Mouse (Mus musculus) embryo, embryonic 11 days (tissue): ENCODE data around the gene Ifitm2.
"Not testable (repeated sequence)": the region's sequence is repeated elsewhere in the genome, so short reads cannot be mapped to it uniquely, and the experiment has no call there.

Source experiments
- DNase-seq: peaks from one replicate; pipeline ENCODE4 v3.0.0-alpha.2; 2015

Gene Ifitm2

DNA sequence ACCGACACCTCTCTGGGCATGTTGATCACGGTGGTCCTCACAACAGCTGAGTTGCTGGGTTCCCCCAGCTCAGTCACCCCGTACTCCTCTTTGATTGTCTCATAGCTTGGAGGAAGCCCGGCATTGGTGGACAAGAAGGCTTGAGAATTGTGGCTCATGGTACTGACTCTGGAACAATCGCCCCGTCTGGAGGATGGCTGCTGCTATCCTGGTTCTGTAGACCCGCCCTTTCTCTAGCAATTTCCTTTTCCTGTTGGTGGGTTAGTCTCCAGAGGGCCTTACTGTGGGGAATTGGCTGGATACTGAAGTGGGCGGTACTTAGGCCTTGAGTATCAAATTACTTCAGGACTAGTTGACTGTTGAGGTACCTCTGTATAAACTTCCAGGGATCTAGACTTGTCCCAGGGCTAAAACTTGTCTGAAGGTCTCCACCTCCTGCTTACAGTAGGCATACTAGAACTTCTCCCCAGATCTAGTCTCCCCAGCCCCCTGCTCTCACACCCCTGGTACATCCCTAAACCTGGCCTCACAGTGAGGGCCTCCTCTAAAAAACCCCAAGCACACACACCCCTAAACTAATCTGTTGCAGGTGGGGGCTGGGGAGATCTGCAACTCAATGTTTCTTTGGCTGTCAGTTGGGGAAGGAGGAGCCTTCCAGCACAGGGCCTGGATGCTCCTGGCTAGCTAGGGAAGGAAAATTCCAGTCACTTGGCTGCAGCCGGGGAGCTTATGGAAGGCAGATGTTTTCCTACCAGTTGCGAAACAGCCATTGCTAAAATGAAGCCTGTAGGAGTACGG, at the start of gene Ifitm2, which contains the start of gene Gm45717:
TSS of gene Ifitm2 (minus strand) at position 230 of the 798 bp plus-strand sequence.
TSS of gene Gm45717 (minus strand) at position 180 of the 798 bp plus-strand sequence.
- DNase-seq = peak; percentile 83

- DNase-seq = no peak
Measured at GRCm38 (mm10) chr7:141003248-141004010, 47.6 kb upstream of the Ifitm2 start.

- DNase-seq = no peak
Measured at GRCm38 (mm10) chr7:141000881-141001708, 45.3 kb upstream of the Ifitm2 start.

- DNase-seq = no peak
Measured at GRCm38 (mm10) chr7:140998853-140999700, 43.3 kb upstream of the Ifitm2 start.

GRCm38 (mm10) chr7:140997817-140998216, 42.0 kb upstream of the Ifitm2 start:
- DNase-seq = no peak

GRCm38 (mm10) chr7:140991117-140991689, 35.4 kb upstream of the Ifitm2 start:
- DNase-seq = no peak

GRCm38 (mm10) chr7:140990622-140991021, 34.8 kb upstream of the Ifitm2 start:
- DNase-seq = no peak

DNA sequence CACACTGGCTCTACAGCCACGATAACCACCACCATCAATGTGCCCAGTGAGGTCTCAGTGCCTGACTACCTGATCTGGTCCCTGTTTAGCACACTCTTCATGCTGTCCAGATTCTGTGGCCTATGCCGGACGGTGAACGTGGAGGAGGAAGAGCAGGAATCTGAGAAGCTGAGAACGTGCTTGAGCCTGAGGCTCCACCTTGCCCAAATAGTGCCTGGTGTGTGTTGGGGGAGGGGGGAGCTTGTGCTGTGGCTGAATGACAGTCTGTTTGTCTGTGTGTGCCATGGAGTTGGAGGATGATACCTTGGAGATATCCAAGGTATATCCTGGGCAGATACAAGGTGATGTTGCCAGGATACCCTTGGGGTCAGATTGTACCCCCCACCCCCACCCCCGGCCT, 34.4 kb upstream of the Ifitm2 start:
- no peak for DNase-seq

GRCm38 (mm10) chr7:140989022-140989421, 33.2 kb upstream of the Ifitm2 start:
- DNase-seq = no peak

DNA sequence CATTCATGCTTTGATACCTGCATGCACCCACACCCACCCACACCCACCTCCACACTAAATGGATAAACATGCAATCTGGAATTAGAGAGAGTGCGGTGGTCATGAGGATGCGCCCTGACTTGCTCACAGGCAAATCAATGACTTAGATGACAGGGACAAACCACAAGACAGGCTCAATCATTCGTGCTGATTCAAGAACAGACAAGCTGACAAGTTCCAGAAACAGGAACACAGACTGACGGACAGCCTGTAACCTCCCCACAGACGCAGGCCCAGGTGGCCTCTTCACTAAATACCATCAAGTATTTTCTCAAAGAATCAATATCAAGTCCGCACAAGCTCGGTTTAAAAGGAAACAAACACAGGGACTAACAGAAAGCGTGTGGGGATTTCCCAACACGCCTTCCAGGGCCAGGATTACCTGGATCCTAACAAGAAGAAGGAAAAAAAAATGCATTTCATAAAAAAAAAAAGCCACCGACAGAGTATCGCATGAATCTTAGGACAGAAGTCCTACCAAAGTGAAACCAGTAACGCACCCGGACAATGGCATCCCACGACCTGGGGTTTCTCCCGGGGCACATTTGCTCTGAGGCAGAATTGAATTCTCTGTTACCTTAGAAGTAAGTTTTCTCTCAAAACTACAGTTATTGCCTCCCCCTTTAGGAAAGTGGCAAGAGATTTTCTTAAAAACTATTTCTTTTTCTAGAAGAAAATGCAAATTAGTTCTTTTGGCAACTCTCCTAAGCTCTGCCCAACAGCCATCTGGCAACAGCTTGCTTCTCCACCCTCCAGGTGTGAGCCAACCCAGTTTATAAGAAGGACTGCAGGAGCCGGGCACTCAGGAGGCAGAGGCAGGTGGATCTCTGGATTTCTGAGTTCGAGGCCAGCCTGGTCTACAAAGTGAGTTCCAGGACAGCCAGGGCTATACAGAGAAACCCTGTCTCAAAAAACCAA, 31.7 kb upstream of the Ifitm2 start:
- DNase-seq = no peak

- no peak for DNase-seq
Measured at GRCm38 (mm10) chr7:140982971-140983370, 27.2 kb upstream of the Ifitm2 start.

DNA sequence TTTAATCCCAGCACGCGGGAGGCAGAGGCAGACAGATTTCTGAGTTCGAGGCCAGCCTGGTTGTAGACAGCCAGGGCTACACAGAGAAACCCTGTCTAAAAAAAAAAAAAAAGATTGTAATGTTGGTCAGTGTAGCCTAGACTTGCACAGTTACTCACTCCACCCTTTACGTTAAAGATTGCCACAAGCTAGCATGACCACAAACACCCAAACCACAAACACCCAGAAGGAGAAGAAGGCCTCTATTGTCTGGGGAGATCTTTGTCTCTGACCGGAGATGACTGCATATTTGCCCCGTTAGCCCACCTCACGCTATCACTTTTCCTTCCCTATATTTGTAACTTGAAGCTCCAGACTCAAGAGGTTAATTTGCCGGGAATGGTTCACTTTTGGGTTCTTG, 25.9 kb upstream of the Ifitm2 start:
- DNase-seq = no peak

DNA sequence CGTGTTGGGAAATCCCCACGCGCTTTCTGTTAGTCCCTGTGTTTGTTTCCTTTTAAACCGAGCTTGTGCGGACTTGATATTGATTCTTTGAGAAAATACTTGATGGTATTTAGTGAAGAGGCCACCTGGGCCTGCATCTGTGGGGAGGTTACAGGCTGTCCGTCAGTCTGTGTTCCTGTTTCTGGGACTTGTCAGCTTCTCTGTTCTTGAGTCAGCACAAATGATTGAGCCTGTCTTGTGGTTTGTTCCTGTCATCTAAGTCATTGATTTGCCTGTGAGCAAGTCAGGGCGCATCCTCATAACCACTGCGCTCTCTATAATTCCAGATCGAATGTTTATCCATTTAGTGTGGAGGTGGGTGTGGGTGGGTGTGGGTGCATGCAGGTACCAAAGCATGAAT, 20.9 kb upstream of the Ifitm2 start:
- DNase-seq = not testable (repeated sequence)

- no peak for DNase-seq
Measured at GRCm38 (mm10) chr7:140975465-140975864, 19.7 kb upstream of the Ifitm2 start.

DNA sequence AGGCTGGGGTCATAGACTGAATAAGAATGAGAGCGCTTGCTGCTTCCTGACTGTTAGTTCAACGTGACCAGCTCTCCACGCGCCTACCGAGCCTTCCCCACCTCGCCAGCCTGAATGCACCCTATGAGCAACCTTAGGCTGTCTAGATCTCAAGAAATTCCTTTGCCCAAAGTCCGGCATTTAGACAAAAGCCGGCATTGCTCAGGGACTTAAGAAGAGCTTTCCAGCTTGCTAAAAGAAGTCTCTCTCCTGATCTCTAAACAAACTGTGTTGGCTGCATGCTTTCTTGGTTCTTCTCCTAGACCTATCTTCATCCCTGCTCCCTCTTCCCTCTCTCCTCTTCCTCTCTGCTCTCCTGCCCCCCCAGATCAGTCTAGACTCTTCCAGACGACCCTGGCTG, 19.2 kb upstream of the Ifitm2 start:
- DNase-seq = no peak

DNA sequence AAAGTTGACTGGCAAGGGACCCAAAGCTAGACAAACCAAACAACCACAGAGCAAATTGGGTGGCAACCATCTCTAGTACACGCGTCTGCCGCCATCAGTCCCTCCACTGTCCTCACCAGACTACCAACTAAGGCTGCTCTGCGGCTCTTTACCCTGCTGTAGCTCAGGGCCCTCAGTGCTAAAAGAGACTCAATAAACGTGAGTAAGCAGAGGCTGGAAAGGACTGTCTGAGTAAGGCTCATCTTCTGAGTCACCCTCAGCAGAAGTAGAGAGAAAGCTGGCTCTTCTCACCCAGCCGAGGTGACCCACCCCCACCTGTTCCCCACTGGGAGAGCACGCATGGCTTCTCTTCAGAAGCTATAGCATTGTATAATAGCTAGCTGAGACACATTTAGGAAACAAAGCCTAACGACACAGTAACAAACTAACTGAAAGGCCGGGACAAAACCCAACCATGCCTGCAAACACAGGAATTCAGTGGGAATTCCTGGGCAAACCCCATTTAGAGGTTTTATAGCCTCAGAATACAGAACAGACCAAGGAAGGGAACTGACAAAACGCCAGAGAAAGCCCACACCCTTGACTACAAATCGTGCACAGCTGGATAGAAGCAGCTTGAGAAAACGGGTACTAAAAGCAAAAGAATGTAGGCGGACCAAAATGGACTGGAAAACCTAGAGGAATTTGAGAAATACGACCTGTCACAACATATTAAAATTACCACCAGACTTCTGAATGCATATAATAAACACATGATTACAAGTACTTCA, 17.8 kb upstream of the Ifitm2 start:
- DNase-seq = no peak

- no peak for DNase-seq
Measured at GRCm38 (mm10) chr7:140971479-140972171, 15.8 kb upstream of the Ifitm2 start.

GRCm38 (mm10) chr7:140970931-140971330, 15.1 kb upstream of the Ifitm2 start:
- no peak for DNase-seq

DNA sequence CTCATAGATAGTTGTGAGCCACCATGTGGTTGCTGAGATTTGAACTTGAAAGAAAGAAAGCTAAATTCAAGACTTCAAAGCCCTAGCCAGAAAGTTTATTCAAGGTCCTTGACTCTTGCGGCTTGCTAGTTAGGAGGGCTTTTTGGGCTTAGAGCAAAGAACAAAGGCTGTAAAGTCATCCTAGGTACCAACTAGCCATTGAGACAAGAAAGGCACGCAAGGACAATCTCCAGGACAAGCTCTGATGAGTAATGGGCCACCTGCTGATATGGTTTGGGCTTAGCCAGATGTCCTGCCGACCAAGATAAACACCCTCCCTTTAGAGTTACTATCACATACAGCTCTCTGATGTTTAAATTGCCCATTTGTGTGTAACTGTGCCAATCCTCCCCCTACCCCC, 12.9 kb upstream of the Ifitm2 start:
- not testable (repeated sequence) for DNase-seq
